Mouse (Mus musculus): ENCODE results near the gene Tmem136. TPM values are rescaled to one million over a fixed set of nuclear protein-coding genes. Genes with fewer than 3 reads are reported as not detected.

The Tmem136 gene
- polyA plus RNA-seq, 1 experiment, result 0.07 TPM

DNA sequence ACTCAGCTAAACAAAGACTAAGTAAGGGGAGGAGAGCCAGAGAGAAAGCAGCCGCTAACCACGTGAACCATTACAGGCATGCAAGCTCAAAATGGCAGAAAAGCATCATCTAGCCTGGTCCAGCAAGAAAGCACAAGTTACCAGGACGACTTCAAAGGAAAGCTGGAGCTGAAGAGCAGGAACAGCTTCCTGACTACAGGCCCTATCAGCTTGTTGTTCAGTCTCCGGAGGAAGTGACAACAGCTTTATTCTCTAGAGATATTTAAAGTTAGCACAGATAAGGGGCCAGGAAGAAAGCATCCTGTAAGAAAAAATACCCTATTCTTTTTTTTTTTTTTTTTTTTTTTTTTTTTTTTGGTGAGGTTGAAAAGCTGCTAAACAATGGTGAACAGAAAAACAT lies 17.4 kb downstream of the Tmem136 start:
- Histone ChIP-seq H3K79me2 (ENCODE audit: control insufficient read depth, insufficient read depth) (peaks cover 95% of the 10 kb centered on the region), H3ac (ENCODE audit: control insufficient read depth, insufficient read length) (no peak overlapping the region), H3K27me3 (ENCODE audit: control insufficient read depth, insufficient read depth, insufficient read length) (no peaks in the 10 kb centered on the region), H3K4me3 (no peak overlapping the region), H3K4me2 (ENCODE audit: low read depth) (peak overlapping the region; percentile 49), H3K36me3 (ENCODE audit: control insufficient read depth, insufficient read depth) (no peaks in the 10 kb centered on the region)
- TF ChIP-seq TCF12 (IDR thresholded peaks at IDR 0.05; ENCODE audit: insufficient read depth, poor library complexity, severe bottlenecking) (no peak), MAX (IDR thresholded peaks at IDR 0.05; ENCODE audit: low read depth) (no peak), TCF3 (IDR thresholded peaks at IDR 0.05; ENCODE audit: insufficient read length, low read depth) (no peak), CEBPB (IDR thresholded peaks at IDR 0.05; ENCODE audit: insufficient read depth, poor library complexity, severe bottlenecking) (no peak), POLR2AphosphoS2 (IDR thresholded peaks at IDR 0.05; ENCODE audit: insufficient read length, low read depth) (no peak), USF1 (IDR thresholded peaks at IDR 0.05; ENCODE audit: low read depth) (no peak), MYOG (IDR thresholded peaks at IDR 0.05; ENCODE audit: control insufficient read depth in 1 of 3, insufficient read depth in 1 of 3, insufficient read length in 2 of 3, low read depth in 2 of 3) (no peak)

DNA sequence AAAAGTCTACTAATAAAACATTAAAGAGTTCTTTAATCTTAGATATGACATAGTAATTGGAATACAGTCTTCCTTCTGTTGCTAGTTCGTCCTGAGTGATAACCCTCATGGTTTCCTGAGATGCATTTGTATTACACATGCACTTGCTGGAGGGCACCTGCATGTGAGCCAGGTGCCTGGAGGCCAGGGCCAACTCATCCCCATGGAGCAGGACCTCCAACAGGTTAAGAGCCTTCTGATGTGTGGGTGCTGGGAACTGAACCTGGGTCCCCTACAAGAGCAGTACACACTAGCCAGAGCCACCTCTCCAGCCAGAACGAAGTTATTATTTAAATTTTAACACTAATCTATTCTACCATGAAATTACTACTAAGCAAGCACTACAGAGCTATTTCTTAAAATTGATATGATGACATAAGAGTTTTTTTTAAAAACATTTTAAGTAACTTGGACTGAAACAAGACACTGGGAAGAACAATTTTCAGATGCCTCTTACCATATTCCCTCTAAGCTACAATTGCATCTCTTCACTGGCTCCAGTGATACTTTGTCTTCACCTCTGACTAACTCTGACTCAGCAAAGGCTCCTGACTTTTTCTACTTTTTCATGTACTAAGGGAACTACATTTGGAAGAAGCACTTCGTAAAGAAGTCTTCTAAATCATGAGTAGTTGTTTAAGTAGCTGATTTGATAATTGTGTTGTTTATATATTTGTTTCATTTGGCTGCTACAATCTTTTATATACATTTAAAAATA lies 18.4 kb downstream of the Tmem136 start:
- TF ChIP-seq TCF12 (IDR thresholded peaks at IDR 0.05; ENCODE audit: insufficient read depth, poor library complexity, severe bottlenecking) (no peak), USF1 (IDR thresholded peaks at IDR 0.05; ENCODE audit: low read depth) (no peak), CEBPB (IDR thresholded peaks at IDR 0.05; ENCODE audit: insufficient read depth, poor library complexity, severe bottlenecking) (no peak), REST (IDR thresholded peaks at IDR 0.05; ENCODE audit: insufficient read depth, insufficient read length) (no peak), POLR2A (IDR thresholded peaks at IDR 0.05; ENCODE audit: insufficient read length, low read depth) (no peak), TCF3 (IDR thresholded peaks at IDR 0.05; ENCODE audit: insufficient read length, low read depth) (no peak), SRF (IDR thresholded peaks at IDR 0.05; ENCODE audit: control insufficient read depth, insufficient read length, low read depth) (no peak), POLR2AphosphoS2 (IDR thresholded peaks at IDR 0.05; ENCODE audit: insufficient read length, low read depth) (no peak), MAX (IDR thresholded peaks at IDR 0.05; ENCODE audit: low read depth) (no peak), MYOG (IDR thresholded peaks at IDR 0.05; ENCODE audit: control insufficient read depth in 1 of 3, insufficient read depth in 1 of 3, insufficient read length in 2 of 3, low read depth in 2 of 3) (no peak), E2F4 (IDR thresholded peaks at IDR 0.05; ENCODE audit: insufficient read depth) (no peak), MYOD1 (IDR thresholded peaks at IDR 0.05; ENCODE audit: control insufficient read depth in 1 of 3, insufficient read length in 2 of 3, low read depth in 2 of 3) (no peak)
- Histone ChIP-seq H3K4me2 (ENCODE audit: low read depth) (peak overlapping the region; percentile 49), H3K27me3 (ENCODE audit: control insufficient read depth, insufficient read depth, insufficient read length) (no peaks in the 10 kb centered on the region), H3K36me3 (ENCODE audit: control insufficient read depth, insufficient read depth) (no peaks in the 10 kb centered on the region), H3K4me3 (no peak overlapping the region), H3K79me2 (ENCODE audit: control insufficient read depth, insufficient read depth) (peaks cover 95% of the 10 kb centered on the region), H3ac (ENCODE audit: control insufficient read depth, insufficient read length) (no peak overlapping the region)

DNA sequence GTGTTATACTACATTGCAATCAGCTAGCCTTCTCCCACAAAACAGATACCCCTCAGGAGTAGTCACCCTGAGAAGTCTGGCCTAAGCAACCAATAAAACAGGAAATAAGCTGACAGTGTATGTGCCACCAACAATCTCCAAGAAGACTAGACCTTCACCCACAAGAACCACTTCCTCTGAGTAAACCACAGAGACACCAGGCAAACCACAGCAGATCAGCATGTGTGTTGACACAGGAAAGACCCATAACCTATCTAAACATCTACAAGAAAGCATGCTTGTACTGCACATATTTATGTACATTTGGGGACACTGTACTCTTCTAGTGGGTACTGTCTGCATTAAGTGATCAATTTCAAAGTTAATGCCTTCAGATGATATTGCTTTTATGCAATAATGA lies 20.0 kb downstream of the Tmem136 start:
- Histone ChIP-seq H3K79me2 (ENCODE audit: control insufficient read depth, insufficient read depth) (peaks cover 96% of the 10 kb centered on the region), H3K27me3 (ENCODE audit: control insufficient read depth, insufficient read depth, insufficient read length) (no peaks in the 10 kb centered on the region), H3K4me3 (no peak overlapping the region), H3K4me2 (ENCODE audit: low read depth) (peak overlapping the region; percentile 1), H3ac (ENCODE audit: control insufficient read depth, insufficient read length) (no peak overlapping the region), H3K36me3 (ENCODE audit: control insufficient read depth, insufficient read depth) (no peaks in the 10 kb centered on the region)
- TF ChIP-seq TCF12 (IDR thresholded peaks at IDR 0.05; ENCODE audit: insufficient read depth, poor library complexity, severe bottlenecking) (no peak), CEBPB (IDR thresholded peaks at IDR 0.05; ENCODE audit: insufficient read depth, poor library complexity, severe bottlenecking) (no peak), SRF (IDR thresholded peaks at IDR 0.05; ENCODE audit: control insufficient read depth, insufficient read length, low read depth) (no peak), E2F4 (IDR thresholded peaks at IDR 0.05; ENCODE audit: insufficient read depth) (no peak), MAX (IDR thresholded peaks at IDR 0.05; ENCODE audit: low read depth) (no peak), POLR2AphosphoS2 (IDR thresholded peaks at IDR 0.05; ENCODE audit: insufficient read length, low read depth) (no peak), REST (IDR thresholded peaks at IDR 0.05; ENCODE audit: insufficient read depth, insufficient read length) (no peak), MYOD1 (IDR thresholded peaks at IDR 0.05; ENCODE audit: control insufficient read depth in 1 of 3, insufficient read length in 2 of 3, low read depth in 2 of 3) (no peak), POLR2A (IDR thresholded peaks at IDR 0.05; ENCODE audit: insufficient read length, low read depth) (no peak), TCF3 (IDR thresholded peaks at IDR 0.05; ENCODE audit: insufficient read length, low read depth) (no peak), MYOG (IDR thresholded peaks at IDR 0.05; ENCODE audit: control insufficient read depth in 1 of 3, insufficient read depth in 1 of 3, insufficient read length in 2 of 3, low read depth in 2 of 3) (no peak), USF1 (IDR thresholded peaks at IDR 0.05; ENCODE audit: low read depth) (no peak)

DNA sequence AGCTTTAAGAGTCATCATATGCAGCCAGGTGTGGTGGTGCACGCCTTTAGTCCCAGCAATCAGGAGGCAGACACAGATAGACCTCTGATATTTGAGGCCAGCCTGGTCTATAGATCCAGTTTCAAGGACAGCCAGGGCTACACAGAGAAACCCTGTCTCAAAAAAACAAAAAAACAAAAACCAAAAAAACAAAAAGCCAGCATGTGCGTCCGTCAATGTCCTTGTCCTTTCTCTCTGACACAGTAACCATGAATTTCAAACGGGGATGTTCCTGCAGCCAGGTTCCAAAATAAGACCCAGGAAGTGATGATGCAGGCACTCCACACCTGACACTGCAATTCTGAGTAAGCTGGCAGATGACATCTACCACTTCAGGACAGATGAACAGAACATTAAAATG lies 21.5 kb downstream of the Tmem136 start:
- Histone ChIP-seq H3K4me3 (no peak overlapping the region), H3K79me2 (ENCODE audit: control insufficient read depth, insufficient read depth) (peaks cover 96% of the 10 kb centered on the region), H3K27me3 (ENCODE audit: control insufficient read depth, insufficient read depth, insufficient read length) (no peaks in the 10 kb centered on the region), H3K36me3 (ENCODE audit: control insufficient read depth, insufficient read depth) (no peaks in the 10 kb centered on the region), H3K4me2 (ENCODE audit: low read depth) (no peak overlapping the region), H3ac (ENCODE audit: control insufficient read depth, insufficient read length) (no peak overlapping the region)
- TF ChIP-seq TCF12 (IDR thresholded peaks at IDR 0.05; ENCODE audit: insufficient read depth, poor library complexity, severe bottlenecking) (no peak), CEBPB (IDR thresholded peaks at IDR 0.05; ENCODE audit: insufficient read depth, poor library complexity, severe bottlenecking) (no peak), TCF3 (IDR thresholded peaks at IDR 0.05; ENCODE audit: insufficient read length, low read depth) (no peak), REST (IDR thresholded peaks at IDR 0.05; ENCODE audit: insufficient read depth, insufficient read length) (no peak), USF1 (IDR thresholded peaks at IDR 0.05; ENCODE audit: low read depth) (no peak), MYOG (IDR thresholded peaks at IDR 0.05; ENCODE audit: control insufficient read depth in 1 of 3, insufficient read depth in 1 of 3, insufficient read length in 2 of 3, low read depth in 2 of 3) (no peak), MYOD1 (IDR thresholded peaks at IDR 0.05; ENCODE audit: control insufficient read depth in 1 of 3, insufficient read length in 2 of 3, low read depth in 2 of 3) (no peak), SRF (IDR thresholded peaks at IDR 0.05; ENCODE audit: control insufficient read depth, insufficient read length, low read depth) (no peak), POLR2A (IDR thresholded peaks at IDR 0.05; ENCODE audit: insufficient read length, low read depth) (no peak)

Measured in myocyte (in vitro differentiated cells).